Mouse (Mus musculus) CD4-positive, CD25-positive, alpha-beta regulatory T cell, adult 9 weeks (primary cell): ENCODE data around the gene Fgf12. TPM values are rescaled to one million over a fixed set of nuclear protein-coding genes. Genes with fewer than 3 reads are reported as not detected.

ENCODE experiments used
- polyA plus RNA-seq: library from polyadenylated mRNA; unstranded; fragments of 100-300 nt; shearing (Covaris generic); gene quantifications from one replicate; pipeline ENCODE4 v1.2.1, GENCODE M21; 2017

The Fgf12 gene
- polyA plus RNA-seq = 0.14 TPM

DNA sequence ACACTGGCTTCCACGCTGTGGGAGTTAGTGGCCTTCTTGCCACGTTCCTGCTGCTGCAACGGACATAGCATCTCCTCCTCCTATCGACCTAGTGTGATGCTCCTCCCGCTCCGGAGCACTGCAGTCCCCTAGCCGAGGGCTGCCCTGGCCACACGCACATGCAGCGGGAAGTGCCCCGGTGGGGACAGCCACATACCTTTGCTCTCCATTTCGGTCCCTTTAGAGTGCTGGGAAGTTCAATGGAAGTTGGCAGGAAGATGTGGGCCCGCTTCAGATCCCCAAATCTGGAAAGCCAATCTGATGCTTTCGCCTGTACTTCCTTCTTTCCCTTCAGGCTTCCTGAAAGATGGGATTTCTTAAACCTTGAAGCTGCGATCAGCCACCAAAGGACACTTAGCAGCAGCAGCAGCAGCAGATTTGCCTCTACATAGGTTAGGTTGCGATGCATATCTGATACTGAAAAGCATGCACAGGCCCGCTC is at the start of gene Fgf12:
Fgf12 (minus strand) TSS at position 431 of the 481 bp plus-strand sequence.

Other genes with a start within 250 kb of the Fgf12 start
- gene Mb21d2, start 176.6 kb upstream of the Fgf12 start, polyA plus RNA-seq = not detected